Mouse (Mus musculus) NIH3T3 (cell line): Measurements from ENCODE around the gene Klrd1.
"Not testable (repeated sequence)": the region's sequence is repeated elsewhere in the genome, so short reads cannot be mapped to it uniquely, and the experiment has no call there.

Experiments used
- DNase-seq: peaks from one replicate; pipeline ENCODE4 v3.0.0-alpha.2; 2012; ENCODE audit warnings: low read depth

The Klrd1 gene

DNA sequence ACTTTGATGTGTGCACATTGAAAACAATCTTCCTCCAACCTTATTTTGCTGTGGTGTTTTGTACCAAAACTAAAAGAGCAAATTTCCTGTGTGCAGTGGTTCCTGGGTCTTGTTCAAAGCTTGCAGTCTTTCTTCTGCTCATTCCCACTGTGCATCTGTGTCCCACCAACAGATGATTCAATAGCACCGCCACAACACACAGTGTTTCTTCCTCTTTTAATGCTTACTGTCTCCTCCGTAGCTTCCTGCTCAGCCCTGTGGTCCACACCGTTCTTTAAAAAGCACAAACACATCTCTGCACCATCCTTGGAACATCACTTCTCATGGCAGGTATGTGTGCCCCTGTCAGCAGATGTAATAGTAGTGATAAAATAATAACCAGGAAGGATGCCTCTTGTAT is at the start of gene Klrd1:
Klrd1 (plus strand) TSS at position 275 of the 400 bp plus-strand sequence.
- no peak for DNase-seq

DNA sequence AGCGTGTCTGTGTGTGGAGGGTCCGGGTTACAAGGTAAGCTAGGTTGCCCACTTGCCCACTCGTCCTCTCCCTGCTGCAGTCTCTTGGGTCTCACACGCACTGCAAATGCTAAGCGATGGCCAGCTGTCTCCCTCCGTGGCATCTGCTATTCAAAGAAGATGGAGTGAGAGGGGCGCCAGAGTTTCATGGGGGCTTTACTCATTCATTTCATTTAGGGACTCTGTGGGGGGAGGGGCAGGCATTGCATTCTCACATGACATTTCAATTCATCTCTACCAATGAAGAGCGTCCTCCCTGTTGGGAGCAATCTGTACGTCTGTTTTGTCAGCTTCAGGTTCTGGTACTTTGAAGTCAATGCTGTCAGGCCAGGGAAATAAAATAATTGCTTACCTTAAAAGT is 49.7 kb upstream of the Klrd1 start:
- DNase-seq, result no peak

DNA sequence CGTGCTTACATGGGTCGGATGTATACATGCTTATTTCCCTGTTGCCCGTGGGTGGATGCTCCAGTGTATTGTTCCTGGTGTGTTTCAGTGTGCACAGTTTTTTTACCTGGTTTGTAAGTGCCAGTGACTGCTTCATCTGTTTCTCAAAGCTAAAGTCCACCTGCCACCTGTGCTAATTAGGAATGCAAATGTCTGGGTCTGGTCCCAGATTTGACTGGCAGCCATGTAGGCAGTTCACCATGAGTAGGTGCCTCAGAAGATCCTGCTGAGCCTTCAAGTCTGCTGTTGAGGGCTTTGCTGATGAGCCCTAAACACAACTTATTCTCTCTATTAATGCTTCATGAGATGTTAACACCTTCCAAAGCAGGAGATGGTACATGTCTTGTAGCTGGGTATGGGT is 49.0 kb upstream of the Klrd1 start:
- DNase-seq, result no peak

DNA sequence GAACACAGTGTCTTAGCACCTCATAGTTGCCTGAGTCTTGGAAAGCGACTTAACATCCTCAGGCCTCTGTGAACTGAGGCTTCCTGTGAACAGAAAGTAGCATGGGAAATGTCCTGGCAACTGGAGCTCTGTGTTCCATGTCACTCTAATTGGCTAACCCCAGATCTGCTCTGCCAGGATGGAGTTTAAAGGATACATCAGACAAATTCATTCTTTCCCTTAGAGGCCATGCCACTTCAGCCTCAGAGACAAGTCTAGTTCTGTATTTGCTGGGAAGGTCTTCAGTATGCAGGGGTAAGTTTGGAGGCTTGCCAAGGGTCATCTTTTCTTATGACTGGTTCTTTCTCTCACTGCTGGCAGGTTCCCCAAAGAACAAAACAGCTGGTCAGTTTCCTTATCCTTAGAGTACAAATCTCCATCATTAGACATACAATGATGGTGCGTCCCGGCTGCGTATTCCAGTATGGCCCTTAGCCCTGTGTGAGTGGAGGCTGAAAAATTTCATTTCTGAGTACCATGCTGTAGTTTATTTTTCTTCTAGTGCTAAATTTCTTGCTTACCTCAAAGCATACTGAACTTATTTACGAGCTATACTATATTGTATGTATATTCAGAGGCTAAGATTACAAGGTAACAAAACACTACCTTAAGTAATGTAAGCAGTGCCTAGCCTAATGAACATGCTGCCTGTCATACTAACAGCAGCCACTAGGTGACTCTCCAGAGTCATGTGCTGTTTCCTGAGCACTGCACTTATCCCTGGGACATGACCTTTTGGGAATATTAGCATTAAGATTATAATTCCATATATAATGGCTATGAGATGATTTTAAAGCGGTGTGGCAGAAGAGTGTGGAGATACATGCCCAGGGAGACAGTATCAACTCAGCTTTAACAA is 47.6 kb upstream of the Klrd1 start:
- DNase-seq, result peak; percentile 85

DNA sequence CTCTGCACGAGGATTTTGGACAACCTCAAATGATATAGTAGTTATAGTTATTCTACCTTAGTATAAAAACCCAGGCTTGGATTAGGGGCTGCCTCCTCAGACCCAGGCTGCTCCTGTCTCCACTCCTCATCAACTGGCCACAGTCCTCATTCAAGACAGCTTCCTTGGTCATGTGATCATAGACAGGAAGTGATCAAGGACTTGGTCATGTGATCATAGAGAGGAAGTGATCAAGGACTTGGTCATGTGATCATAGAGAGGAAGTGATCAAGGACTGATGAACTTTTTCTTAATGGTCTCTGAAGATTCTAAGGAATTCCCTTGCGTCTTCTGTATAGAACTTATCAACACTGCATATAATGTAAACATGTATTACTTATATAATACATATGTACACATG is 44.3 kb upstream of the Klrd1 start:
- no peak for DNase-seq

DNA sequence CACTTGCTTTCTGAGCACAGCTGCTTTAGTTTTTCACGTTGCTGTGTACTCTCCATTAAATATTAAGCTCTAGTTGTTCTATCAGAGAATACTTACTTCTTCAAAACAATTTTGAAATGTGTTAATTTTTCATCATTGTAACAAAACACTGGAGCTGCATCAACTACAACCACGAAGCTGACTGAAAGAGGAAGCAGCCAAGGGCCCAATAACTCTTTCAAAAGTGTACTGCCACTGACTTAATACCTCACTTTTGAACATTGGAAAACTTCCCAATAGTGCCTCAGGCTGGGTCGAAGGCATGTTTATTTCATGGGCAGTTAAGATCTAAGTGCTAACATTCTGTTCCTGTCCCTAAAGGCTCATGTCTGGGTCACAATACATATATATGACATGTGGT is 43.6 kb upstream of the Klrd1 start:
- DNase-seq, result no peak

DNA sequence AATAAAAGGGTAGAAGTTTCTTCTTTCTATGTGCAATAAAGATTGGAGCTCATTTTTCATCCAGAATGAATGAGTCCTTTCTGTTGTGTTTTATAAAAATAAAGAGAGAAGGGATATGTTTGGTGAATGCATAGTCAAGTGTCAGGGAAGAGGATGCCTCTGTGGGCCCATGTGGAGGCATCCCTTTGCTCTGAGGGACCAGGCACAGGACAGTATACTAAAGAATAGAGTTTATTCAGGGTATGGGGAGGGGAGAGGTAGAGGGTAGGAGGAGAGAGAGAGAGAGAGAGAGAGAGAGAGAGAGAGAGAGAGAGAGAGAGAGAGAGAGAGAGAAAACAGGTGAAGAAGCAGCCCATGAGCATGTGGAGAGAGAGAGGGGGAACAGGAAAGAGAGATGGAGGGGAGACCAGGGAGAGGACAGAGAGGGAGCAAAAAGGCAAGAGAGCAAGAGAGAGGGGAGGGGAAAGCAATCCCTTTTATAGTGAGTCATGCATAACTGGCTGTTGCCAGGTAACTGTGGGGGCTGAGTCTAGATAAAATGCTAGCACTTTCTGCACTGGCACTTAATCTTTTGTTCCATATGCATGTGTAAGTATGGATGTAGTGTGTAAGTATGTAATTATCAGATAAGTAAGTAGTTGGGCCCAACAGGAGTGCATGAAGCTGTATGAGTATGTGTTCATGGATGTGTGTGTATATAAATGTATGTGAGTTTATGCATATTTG is 34.1 kb upstream of the Klrd1 start:
- DNase-seq, result peak; percentile 56

DNA sequence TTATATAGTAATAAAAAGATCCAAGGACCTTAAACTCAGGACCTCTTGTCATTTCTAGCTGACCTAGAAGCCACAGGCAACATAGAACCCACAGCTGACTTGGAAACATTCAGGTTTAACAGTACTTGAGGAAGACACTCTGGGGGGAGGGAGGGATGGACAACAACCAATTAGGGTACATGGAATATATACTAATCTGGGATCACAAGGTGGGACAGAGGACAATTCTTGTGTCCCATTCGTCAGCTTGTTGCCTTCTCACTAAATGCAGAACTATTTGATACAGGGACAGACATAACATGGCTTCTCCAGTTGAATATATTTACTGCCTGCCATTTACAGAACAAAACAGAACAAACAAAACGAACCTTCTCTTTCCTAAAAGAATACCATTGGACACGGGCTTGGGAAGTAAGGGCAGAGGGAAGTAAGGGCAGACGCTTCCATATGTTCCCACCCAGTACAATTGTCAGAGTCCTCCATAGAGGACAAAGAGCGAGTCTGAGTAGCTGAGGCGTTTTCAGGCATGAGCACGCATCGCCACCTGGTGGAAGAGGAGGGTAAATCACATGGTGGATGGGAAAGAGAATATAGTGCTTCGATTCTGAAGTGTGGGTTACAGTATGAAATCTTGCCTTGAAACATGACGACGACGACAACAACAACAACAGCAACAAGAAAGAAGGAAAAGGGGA is 32.5 kb upstream of the Klrd1 start:
- DNase-seq, result peak; percentile 90

DNA sequence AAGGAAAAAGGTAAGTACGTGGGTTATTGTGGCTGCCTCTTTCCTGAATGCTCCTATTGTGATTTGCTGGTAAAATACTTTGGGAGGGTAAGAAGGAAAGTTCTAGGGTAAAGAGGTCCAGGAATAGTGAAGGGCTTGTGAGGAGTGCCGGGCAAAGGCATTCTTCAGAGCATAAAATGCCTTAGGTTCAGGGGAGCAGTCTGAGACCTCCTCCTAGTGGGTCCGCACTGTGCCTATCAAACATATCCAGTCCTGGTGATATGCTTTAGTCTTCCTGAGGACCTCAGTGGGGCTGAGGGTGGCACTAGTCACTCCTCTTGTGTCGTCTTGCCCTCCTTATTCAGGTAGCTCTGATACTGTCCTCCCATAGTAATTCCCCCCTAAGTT is 31.9 kb upstream of the Klrd1 start:
- DNase-seq, result no peak

DNA sequence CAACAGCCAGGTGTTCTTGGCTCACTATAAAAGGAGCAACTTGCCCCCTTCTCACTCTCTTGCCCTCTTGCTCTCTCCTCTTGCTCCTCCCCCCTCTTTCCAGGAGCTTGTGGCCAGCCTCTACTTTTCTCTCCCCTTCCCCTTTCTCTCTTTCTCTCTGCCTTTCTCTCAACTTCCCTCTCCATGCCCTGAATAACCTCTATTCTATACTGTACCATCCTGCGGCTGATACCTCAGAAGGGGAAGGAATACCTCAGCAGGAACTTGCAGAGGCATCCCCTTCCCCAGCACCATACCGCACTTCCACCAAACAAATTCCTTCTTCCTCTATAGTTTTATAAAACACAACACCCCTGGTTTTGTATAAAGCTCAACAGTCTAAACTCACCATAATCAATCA is 26.3 kb upstream of the Klrd1 start:
- no peak for DNase-seq

DNA sequence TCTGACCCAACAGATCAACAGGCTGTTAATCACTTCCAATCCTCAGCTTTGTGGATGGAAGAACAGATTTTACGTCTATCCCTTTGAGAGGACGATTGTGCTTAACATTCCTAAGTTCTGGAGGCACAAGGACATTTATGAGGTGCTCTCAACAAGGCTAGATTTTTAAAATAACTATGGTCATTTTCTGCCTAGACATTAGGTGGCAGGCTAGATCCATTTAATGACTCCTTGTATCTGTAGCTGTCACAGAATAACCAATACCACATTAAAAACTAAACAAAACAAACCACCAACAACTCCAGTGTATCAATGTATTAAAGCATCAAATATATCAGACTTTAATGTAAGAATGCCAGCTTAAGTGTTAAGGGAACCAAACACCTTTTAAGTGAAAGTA is 16.3 kb upstream of the Klrd1 start:
- DNase-seq, result peak; percentile 63

DNA sequence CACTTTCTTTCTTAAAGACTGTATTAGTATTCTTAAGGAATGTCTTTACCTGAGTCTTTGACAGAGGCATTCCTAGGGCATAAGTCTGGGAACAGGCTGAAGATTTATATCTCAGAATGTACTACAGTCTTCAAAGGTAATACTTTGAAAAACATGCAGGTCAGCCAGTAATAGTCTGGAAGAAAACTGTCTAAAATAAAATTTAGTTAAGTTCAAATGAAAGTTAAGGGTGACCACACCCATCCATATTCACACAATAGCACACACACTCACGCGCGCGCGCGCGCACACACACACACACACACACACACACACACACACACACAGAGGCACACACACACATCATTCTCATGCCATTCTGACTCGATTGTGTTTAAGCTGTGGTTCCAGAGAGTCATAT is 14.0 kb upstream of the Klrd1 start, which contains the start of gene Klre1:
Klre1 (plus strand) TSS at position 301 of the 400 bp plus-strand sequence.
- no peak for DNase-seq

DNA sequence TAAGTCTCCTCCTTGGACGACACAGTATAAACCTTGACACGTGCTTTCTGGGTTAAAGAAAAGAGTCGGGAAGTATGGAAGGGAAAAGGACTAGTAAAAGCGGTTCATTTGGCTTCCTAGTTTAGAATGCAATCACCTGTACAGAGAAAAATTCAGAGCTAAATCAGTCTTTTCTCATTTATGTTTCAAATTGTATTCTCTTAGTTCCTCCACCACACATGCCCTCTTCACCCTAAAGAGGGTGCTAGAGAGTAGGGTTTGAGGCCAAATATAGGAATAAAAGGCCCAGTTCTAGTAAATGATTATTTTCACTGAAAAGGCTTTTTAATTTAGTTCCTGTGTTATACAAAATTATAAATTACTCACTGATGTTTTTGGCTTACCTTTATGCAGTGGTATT is 10.3 kb upstream of the Klrd1 start:
- peak; percentile 77 for DNase-seq

DNA sequence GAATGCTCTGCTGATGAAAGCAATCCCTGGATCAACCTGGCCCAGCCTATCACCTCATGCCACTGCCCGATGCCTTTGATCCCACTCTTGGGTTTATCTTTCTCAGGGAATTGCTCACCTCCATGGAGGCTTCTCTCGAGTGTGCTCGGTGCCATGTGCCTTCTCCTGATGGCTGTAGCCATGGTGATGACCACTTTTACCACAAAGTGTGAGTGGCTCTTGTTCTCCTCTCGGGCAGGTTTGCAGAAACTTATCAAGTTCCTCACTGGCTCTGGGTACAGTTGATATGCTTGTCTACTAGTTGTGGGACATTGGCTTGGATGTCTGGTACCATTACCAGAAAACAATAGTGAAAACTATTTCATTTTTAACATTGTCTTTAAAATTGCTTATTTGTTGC is 9.7 kb upstream of the Klrd1 start:
- DNase-seq, result no peak

DNA sequence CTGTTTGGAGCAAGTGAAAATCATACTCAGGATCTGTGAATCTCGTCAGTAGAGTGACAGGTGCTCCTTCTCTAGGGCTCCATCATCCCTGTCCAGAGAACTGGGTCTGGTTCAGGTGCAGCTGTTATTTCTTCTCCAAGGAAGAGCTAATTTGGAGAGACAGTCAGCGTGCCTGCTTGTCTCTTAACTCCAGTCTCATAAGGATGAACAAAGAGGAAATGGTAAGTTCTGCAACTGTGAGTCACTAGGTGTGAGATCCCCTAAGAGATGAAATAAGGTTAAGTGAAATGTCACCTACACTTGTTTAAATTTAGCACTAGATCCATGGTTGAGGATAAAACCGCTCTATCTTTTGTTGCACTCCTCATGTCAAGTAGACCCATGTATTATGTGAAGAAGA is 8.6 kb upstream of the Klrd1 start:
- DNase-seq, result no peak

DNA sequence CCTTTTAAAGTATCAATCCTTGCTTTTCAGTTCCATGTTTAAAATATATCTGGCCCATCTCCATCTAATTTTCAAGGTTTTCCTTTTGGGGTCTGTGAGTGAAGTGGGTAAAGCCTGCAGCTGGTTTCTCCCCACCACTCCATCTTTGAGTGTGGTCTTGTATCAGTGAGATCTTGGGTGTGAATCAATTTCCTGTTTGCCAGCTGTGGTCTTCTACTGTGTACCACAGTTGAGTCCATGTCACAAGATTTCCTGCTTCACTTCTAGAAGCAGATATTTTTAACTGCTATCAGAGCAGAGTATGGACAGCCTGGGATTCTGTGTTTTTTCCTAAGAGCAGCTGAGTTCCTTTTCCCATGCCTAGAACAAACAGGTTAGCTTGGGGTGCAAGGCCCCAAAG is 16.8 kb downstream of the Klrd1 start:
- no peak for DNase-seq

DNA sequence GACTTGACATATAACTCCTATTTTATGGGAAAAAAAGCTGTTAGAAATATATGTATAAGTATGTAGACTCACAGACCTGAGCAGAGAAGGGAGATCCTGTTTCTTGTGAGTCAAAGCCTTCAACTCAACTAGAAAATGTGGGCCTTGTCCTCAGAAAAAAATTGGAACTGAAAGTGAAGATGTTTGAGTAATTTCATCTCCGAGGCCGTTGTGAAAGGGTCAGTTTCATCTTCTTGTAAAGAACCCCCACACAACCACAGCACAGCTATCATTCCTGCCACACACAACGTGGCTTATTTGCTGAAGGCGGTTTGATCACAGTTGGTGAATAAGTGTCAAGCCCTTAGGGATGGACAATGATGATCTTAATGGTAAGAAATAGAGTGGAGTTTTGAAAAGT is 32.2 kb downstream of the Klrd1 start, which contains the start of gene Klrk1:
Klrk1 (minus strand) TSS at position 130 of the 400 bp plus-strand sequence.
- DNase-seq, result no peak

DNA sequence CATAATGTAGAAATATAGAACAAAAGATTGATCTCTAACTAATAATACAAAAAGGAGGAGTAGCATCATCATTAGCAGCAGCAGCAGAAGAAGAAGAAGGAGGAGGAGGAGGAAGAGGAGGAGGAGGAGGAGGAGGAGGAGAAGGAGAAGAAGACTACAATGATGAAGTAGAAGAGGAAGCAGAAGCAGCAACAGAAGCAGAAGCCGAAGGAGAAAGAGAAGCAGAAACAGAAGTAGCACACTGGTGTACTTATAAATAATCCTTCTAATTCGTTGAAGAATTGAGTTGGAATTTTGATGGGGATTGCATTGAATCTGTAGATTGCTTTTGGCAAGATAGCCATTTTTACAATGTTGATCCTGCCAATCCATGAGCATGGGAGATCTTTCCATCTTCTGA is 39.5 kb downstream of the Klrd1 start:
- not testable (repeated sequence) for DNase-seq

DNA sequence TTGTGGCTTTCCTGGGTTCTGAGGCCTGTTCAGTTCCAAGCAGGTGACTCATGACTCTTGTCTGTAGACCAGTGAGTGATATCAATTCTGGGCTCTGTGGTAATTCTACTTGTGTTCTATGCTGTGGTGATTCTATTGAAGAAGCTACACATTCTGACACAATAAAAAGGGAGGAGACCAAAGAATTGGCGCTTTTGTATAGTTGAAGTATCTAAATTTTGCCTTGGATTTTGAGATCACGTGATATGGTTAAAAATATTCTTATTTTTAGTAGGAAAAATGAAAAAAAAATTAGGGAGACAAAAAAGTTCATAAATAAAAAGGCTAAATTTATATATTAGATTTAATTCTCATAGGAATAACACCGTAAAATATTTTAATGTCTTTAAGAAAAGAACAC is 51.7 kb downstream of the Klrd1 start, which contains the start of gene Klrc3:
Klrc3 (minus strand) TSS at position 101 of the 400 bp plus-strand sequence.
- DNase-seq, result not testable (repeated sequence)

DNA sequence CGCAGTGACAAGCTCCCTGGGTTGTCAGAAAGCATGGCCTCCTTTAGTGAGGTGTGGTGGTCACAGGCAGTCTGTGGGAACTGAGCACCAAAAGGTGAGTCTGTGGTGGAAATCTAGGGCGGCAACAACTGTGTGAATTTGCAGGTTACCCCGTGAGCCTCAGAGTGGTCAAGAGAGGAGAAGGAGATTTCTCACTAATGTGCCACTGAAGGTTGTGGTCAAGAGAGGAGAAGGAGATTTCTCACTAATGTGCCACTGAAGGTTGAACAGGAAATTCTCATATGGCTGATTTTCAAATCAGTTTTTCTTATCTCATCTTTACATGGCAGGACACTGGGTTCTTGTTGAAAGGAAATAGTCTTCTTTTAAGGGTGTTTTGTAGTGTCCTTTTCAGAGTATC is 52.5 kb downstream of the Klrd1 start:
- DNase-seq, result not testable (repeated sequence)
